Comparison of ENCODE assay signal across 7 mouse cellular contexts in the genomic region with DNA sequence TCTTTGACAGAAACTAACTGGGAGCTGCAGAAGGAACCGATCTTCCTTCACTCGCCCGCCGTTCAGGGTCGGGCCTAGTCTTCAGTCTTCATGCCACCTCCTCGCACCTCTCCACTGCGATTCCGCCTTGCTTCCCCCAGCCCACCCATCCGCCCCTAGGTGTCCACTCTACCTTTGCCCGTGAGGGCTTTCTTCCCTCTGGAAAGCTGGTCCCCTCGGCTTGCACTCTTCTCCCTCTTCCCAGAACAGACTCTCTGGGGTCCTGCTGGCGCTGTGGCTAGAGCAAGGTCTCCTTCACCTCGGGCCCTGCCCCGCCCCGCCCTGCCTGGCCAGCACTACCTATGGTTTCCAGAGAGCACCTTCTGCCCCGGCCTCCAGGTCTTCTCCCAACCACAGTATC.
DNase-seq lines count a peak whose midpoint lies in the region; ATAC-seq lines count a peak whose summit lies in the region.

No protein-coding gene starts in this region.

- peaks cover 15% of the 10 kb centered on the region for H3K4me1 ChIP-seq in kidney, embryonic 14.5 days (ENCODE audit: control insufficient read depth, insufficient read depth, low read length)
- H3K4me1 ChIP-seq in embryonic facial prominence, embryonic 12.5 days = peaks cover 31% of the 10 kb centered on the region
- peaks cover 25% of the 10 kb centered on the region for H3K4me1 ChIP-seq in intestine, embryonic 15.5 days (replicated peaks)

- under 1% methylated on average over 16 of the region's 16 CpGs for WGBS in kidney, embryonic 14.5 days
- WGBS in embryonic facial prominence, embryonic 12.5 days = under 1% methylated on average over 16 of the region's 16 CpGs
- WGBS in intestine, embryonic 15.5 days = under 1% methylated on average over 16 of the region's 16 CpGs

- no peaks in the 10 kb centered on the region; the same call in 1 of the 2 replicates for H3K36me3 ChIP-seq in kidney, embryonic 14.5 days (ENCODE audit: control insufficient read depth, insufficient read depth, low read length)
- H3K36me3 ChIP-seq in embryonic facial prominence, embryonic 12.5 days = peaks cover 10% of the 10 kb centered on the region; the same call in 1 of the 2 replicates
- H3K36me3 ChIP-seq in intestine, embryonic 15.5 days = no peaks in the 10 kb centered on the region

- H3K27ac ChIP-seq in kidney, embryonic 14.5 days (ENCODE audit: low read depth, low read length) = peak overlapping the region; percentile 88
- H3K27ac ChIP-seq in embryonic facial prominence, embryonic 12.5 days = peak overlapping the region; percentile 97
- H3K27ac ChIP-seq in intestine, embryonic 15.5 days = peak overlapping the region; percentile 93

- H3K27me3 ChIP-seq in kidney, embryonic 14.5 days (ENCODE audit: control insufficient read depth, insufficient read depth, low read length) = no peaks in the 10 kb centered on the region
- no peaks in the 10 kb centered on the region for H3K27me3 ChIP-seq in embryonic facial prominence, embryonic 12.5 days
- no peaks in the 10 kb centered on the region for H3K27me3 ChIP-seq in intestine, embryonic 15.5 days (replicated peaks)

- H3K9me3 ChIP-seq in kidney, embryonic 14.5 days (ENCODE audit: control insufficient read depth, low read length) = no peaks in the 10 kb centered on the region
- no peaks in the 10 kb centered on the region for H3K9me3 ChIP-seq in embryonic facial prominence, embryonic 12.5 days
- H3K9me3 ChIP-seq in intestine, embryonic 15.5 days = no peaks in the 10 kb centered on the region

- H3K9ac ChIP-seq in kidney, embryonic 14.5 days (ENCODE audit: low read depth, low read length) = peak overlapping the region; percentile 86
- peak overlapping the region; percentile 62 for H3K9ac ChIP-seq in embryonic facial prominence, embryonic 12.5 days
- peak overlapping the region; percentile 66 for H3K9ac ChIP-seq in intestine, embryonic 15.5 days

- DNase-seq in kidney, adult 11 months = no peak
- peak; percentile 32 for DNase-seq in lung, postnatal 36 days
- no peak for DNase-seq in c-Kit-positive CD71-positive TER-119-positive erythroid progenitor cells, embryonic 14.5 days (ENCODE audit: low spot score)
- DNase-seq in urinary bladder, postnatal 10 days (ENCODE audit: low spot score) = no peak

- H3K4me2 ChIP-seq in kidney, embryonic 14.5 days (replicated peaks; ENCODE audit: low read depth, low read length) = peak overlapping the region; percentile 81
- H3K4me2 ChIP-seq in embryonic facial prominence, embryonic 12.5 days (replicated peaks) = peak overlapping the region; percentile 85
- H3K4me2 ChIP-seq in intestine, embryonic 15.5 days (replicated peaks) = peak overlapping the region; percentile 91

- peak overlapping the region; percentile 65 for H3K4me3 ChIP-seq in kidney, embryonic 14.5 days (ENCODE audit: low read length)
- peak overlapping the region; percentile 87 for H3K4me3 ChIP-seq in embryonic facial prominence, embryonic 12.5 days
- peak overlapping the region; percentile 84 for H3K4me3 ChIP-seq in intestine, embryonic 15.5 days (replicated peaks)

- peak; percentile 69 for ATAC-seq in kidney, embryonic 14.5 days (ENCODE audit: low FRiP score, low TSS enrichment)
- ATAC-seq in embryonic facial prominence, embryonic 12.5 days (ENCODE audit: insufficient number of reproducible peaks, insufficient read depth, low FRiP score, low TSS enrichment) = peak; percentile 26
- ATAC-seq in intestine, embryonic 15.5 days = peak; percentile 61
